Mouse (Mus musculus): Measurements from ENCODE around the gene Gm43518.

DNA sequence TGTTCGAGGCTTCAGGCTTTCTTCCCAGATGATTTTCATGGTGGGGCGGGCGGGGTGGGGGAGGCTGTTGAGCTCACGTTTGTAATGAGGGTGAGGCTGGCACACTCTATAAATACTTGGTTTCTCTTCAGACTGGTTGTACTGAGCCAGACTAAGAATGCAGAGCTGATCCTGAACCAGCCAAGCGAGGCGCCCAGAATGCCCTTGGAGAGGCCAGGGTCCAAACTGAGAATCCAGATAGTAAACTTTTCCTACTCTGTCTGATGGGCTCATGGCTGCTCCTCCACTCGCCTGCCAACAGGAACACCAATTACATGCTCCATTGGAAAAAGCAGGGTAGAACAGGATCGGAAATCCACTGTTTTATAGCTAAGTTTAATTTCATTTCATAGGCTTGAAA is 42.0 kb downstream of the Gm43518 start:
- no peak for TF ChIP-seq ZC3H11A (IDR thresholded peaks at IDR 0.05; ENCODE audit: low read depth, low read length)
- TF ChIP-seq CTCF (IDR thresholded peaks at IDR 0.05 in 2 of 3, conservative IDR thresholded peaks at IDR 0.05 in 1 of 3; ENCODE audit: control insufficient read depth in 1 of 3, insufficient read depth in 1 of 3, low read depth in 2 of 3, low read length in 3 of 3, poor library complexity in 1 of 3, severe bottlenecking in 1 of 3), result no peak
- no peak for TF ChIP-seq JUND (IDR thresholded peaks at IDR 0.05; ENCODE audit: low read depth, low read length)
- TF ChIP-seq POLR2A (IDR thresholded peaks at IDR 0.05; ENCODE audit: control insufficient read depth in 1 of 2, insufficient read depth in 1 of 2, low read depth in 1 of 2, low read length in 2 of 2, poor library complexity in 1 of 2), result no peak
- no peak for TF ChIP-seq RCOR1 (IDR thresholded peaks at IDR 0.05; ENCODE audit: low read depth, low read length)
- no peak for TF ChIP-seq E2F4 (IDR thresholded peaks at IDR 0.05; ENCODE audit: borderline replicate concordance, low read depth, low read length)
- TF ChIP-seq GABPA (IDR thresholded peaks at IDR 0.05; ENCODE audit: low read depth, low read length), result no peak
- no peak for TF ChIP-seq MXI1 (IDR thresholded peaks at IDR 0.05; ENCODE audit: low read depth, low read length)
- TF ChIP-seq USF1 (IDR thresholded peaks at IDR 0.05; ENCODE audit: low read depth, low read length), result no peak
- no peak for TF ChIP-seq ELF1 (IDR thresholded peaks at IDR 0.05; ENCODE audit: low read depth, low read length)
- no peak for TF ChIP-seq CHD2 (IDR thresholded peaks at IDR 0.05; ENCODE audit: low read length)
- TF ChIP-seq HCFC1 (IDR thresholded peaks at IDR 0.05; ENCODE audit: low read depth, low read length), result no peak
- no peak for TF ChIP-seq USF2 (IDR thresholded peaks at IDR 0.05; ENCODE audit: borderline replicate concordance in 1 of 2, insufficient read depth in 1 of 2, low read depth in 1 of 2, low read length in 2 of 2)
- TF ChIP-seq RAD21 (IDR thresholded peaks at IDR 0.05; ENCODE audit: low read depth, low read length), result no peak

Data from MEL (cell line).